Mouse (Mus musculus): ENCODE measurements at regions not wholly inside any gene's neighbourhood (a gene's known extent, or its start where the extent isn't known, plus 50 kb on each side); places are given as distances from the start of the nearest gene placed in this dataset.

GRCm38 (mm10) chr10:53435181-53435874 is 55.6 kb upstream of the Cep85l start:
- DNase-seq (ENCODE audit: low spot score) = no peak

- DNase-seq (ENCODE audit: low spot score) = no peak
These were observed 54.8 kb upstream of the Cep85l start for GRCm38 (mm10) chr10:53434376-53435171.

GRCm38 (mm10) chr10:53432794-53433193 is 53.0 kb upstream of the Cep85l start:
- DNase-seq (ENCODE audit: low spot score) = no peak

- no peak for DNase-seq (ENCODE audit: low spot score)
These were observed 50.0 kb upstream of the Cep85l start for GRCm38 (mm10) chr10:53429539-53430344.
